14 mouse cellular contexts compared by ENCODE assay signal in the genomic region with DNA sequence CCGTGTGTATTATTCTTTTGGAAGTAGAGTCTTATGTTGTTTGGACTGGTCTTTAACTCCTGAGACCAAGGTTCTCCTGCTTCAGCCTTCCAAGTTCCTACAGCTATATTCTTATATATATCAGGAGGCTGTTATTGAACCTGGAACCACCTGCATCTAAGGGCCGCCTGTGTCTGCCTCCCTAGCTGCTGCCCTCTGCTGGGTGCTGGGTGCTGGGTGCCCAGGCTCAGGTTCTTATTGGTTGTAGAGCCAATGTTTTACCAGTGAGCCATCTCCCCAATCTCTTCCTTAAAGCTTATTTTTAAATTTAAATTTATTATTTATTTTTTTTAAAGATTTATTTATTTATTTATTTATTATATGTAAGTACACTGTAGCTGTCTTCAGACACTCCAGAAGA. TPM values are rescaled to one million over a fixed set of nuclear protein-coding genes. Genes with fewer than 3 reads are reported as not detected.
DNase-seq lines count a peak whose midpoint lies in the region; ATAC-seq and TF ChIP-seq lines count a peak whose summit lies in the region.
"Had no signal": no experiment of that assay in that cellular context is flagged by ENCODE, and none has a peak within 500 bp of the region (broad histone marks: within the 10 kb centered on the region; RNA-seq: fewer than 3 reads in every experiment).

No protein-coding gene starts in this region.

- H3K9ac ChIP-seq in liver, embryonic 11.5 days (ENCODE audit: low read depth, low read length): no peak overlapping the region
- H3K9ac ChIP-seq in midbrain, embryonic 16.5 days (ENCODE audit: low read depth, low read length): no peak overlapping the region

- no peak for DNase-seq in cerebellum, adult 2 months
- DNase-seq in cerebellum, adult 8-10 months: no peak
- peak; percentile 48 for DNase-seq in liver
- DNase-seq in liver, embryonic 11.5 days (ENCODE audit: low spot score): no peak
- DNase-seq in R1 (ENCODE audit: low read depth, low spot score): peak; percentile 50
- DNase-seq in splenic B cell, adult 2 months (ENCODE audit: low read depth, low spot score): peak; percentile 71
- DNase-seq in left cerebral cortex, postnatal 14 days (ENCODE audit: low spot score in 2 of 2): no peak
- DNase-seq: cerebellum, adult 11 months; heart, postnatal 4 days; layer of hippocampus, adult 9-11 months had no signal

- 86% methylated on average over 2 of the region's 2 CpGs for WGBS in cerebellum, adult 2 months
- 75% methylated on average over 2 of the region's 2 CpGs for WGBS in liver, embryonic 11.5 days
- 70% methylated on average over 2 of the region's 2 CpGs for WGBS in midbrain, embryonic 16.5 days

- H3K9me3 ChIP-seq in liver, embryonic 11.5 days (ENCODE audit: control insufficient read depth, low read length): no peaks in the 10 kb centered on the region
- H3K9me3 ChIP-seq in midbrain, embryonic 16.5 days (replicated peaks; ENCODE audit: control insufficient read depth, low read length, poor library complexity, severe bottlenecking): no peaks in the 10 kb centered on the region
- H3K9me3 ChIP-seq: embryonic facial prominence, embryonic 13.5 days; G1E; neural tube, embryonic 13.5 days had no signal

- 0 out of 2 replicates have a peak, but pooled peaks have one; percentile 17 for TF ChIP-seq CTCF in cerebellum, adult 2 months (IDR thresholded peaks at IDR 0.05; ENCODE audit: borderline replicate concordance, insufficient read depth, low read depth, low read length)

- no peaks in the 10 kb centered on the region for H3K27me3 ChIP-seq in cerebellum, adult 2 months (ENCODE audit: control insufficient read depth, insufficient read depth, low read length)
- H3K27me3 ChIP-seq in liver, embryonic 11.5 days (replicated peaks; ENCODE audit: control insufficient read depth, insufficient read depth, low read length): no peaks in the 10 kb centered on the region
- H3K27me3 ChIP-seq in splenic B cell, adult 2 months (ENCODE audit: control insufficient read depth, insufficient read depth, low read length, poor library complexity, severe bottlenecking): no peaks in the 10 kb centered on the region
- H3K27me3 ChIP-seq in midbrain, embryonic 16.5 days (ENCODE audit: control insufficient read depth, insufficient read depth, low read depth, low read length): no peaks in the 10 kb centered on the region
- H3K27me3 ChIP-seq: embryonic facial prominence, embryonic 13.5 days; neural tube, embryonic 13.5 days had no signal

- TF ChIP-seq POLR2A in cerebellum, adult 2 months (IDR thresholded peaks at IDR 0.05; ENCODE audit: borderline replicate concordance, insufficient read depth, low read length): no peak

- no peak overlapping the region for H3K4me3 ChIP-seq in cerebellum, adult 2 months (replicated peaks; ENCODE audit: insufficient read depth, low read depth, low read length)
- no peak overlapping the region for H3K4me3 ChIP-seq in liver, embryonic 11.5 days (ENCODE audit: low read depth, low read length)
- no peak overlapping the region for H3K4me3 ChIP-seq in midbrain, embryonic 16.5 days (ENCODE audit: low read depth, low read length)
- H3K4me3 ChIP-seq: embryonic facial prominence, embryonic 13.5 days; neural tube, embryonic 13.5 days had no signal

- H3K4me2 ChIP-seq in liver, embryonic 11.5 days: no peak overlapping the region
- H3K4me2 ChIP-seq in midbrain, embryonic 16.5 days (ENCODE audit: low read length): no peak overlapping the region

- intact Hi-C loops in left cerebral cortex, postnatal 14 days (cut with DNase I): loop anchor here (5.0 kb wide), 1 partner anchor 120 kb away; no protein-coding TSS in a partner anchor

- ATAC-seq in liver, embryonic 11.5 days (replicated peaks; ENCODE audit: low FRiP score): no peak
- no peak for ATAC-seq in midbrain, embryonic 16.5 days

- H3K36me3 ChIP-seq in liver, embryonic 11.5 days (ENCODE audit: control insufficient read depth, insufficient read depth, low read length): no peaks in the 10 kb centered on the region; the same call in 1 of the 2 replicates
- no peaks in the 10 kb centered on the region for H3K36me3 ChIP-seq in splenic B cell, adult 2 months (ENCODE audit: control insufficient read depth, insufficient read depth, low read length, poor library complexity, severe bottlenecking)
- no peaks in the 10 kb centered on the region for H3K36me3 ChIP-seq in midbrain, embryonic 16.5 days (ENCODE audit: control insufficient read depth, insufficient read depth, low read length)

- no peaks in the 10 kb centered on the region for H3K4me1 ChIP-seq in cerebellum, adult 2 months (ENCODE audit: control insufficient read depth, insufficient read depth, low read length)
- H3K4me1 ChIP-seq in liver, embryonic 11.5 days (replicated peaks; ENCODE audit: control insufficient read depth, insufficient read depth, low read length): peaks cover 14% of the 10 kb centered on the region
- peaks cover 18% of the 10 kb centered on the region for H3K4me1 ChIP-seq in midbrain, embryonic 16.5 days (ENCODE audit: control insufficient read depth, insufficient read depth, low read length)

- no peak overlapping the region for H3K27ac ChIP-seq in cerebellum, adult 2 months (ENCODE audit: insufficient read depth, low read length)
- no peak overlapping the region for H3K27ac ChIP-seq in liver, embryonic 11.5 days (ENCODE audit: low read depth, low read length)
- no peak overlapping the region for H3K27ac ChIP-seq in midbrain, embryonic 16.5 days (ENCODE audit: low read length)
- H3K27ac ChIP-seq: embryonic facial prominence, embryonic 13.5 days; neural tube, embryonic 13.5 days had no signal

RNA-seq across cellular contexts. Expression of gene Dazap2, which starts 2.7 kb away (rescaled TPM):
- polyA plus RNA-seq in cerebellum, adult 2 months (2012; rRNA removed): 214 and 220 TPM in 2 replicates
- 256 and 274 TPM in 2 replicates for polyA plus RNA-seq in liver, embryonic 11.5 days (2014; fragmentation: Nextera tagmentation; extraction: Ambion mirVana)
- 109 and 115 TPM in 2 replicates for polyA plus RNA-seq in midbrain, embryonic 16.5 days (2015; fragmentation: Nextera tagmentation; extraction: Ambion mirVana)
- total RNA-seq in left cerebral cortex, postnatal 14 days (2021): 10 to 100 TPM; 97.6 to 98.1 TPM

RNA-seq across cellular contexts. Expression of gene Pou6f1, which starts 12.6 kb away (rescaled TPM):
- 63.9 and 64.5 TPM in 2 replicates for polyA plus RNA-seq in cerebellum, adult 2 months (2012; rRNA removed)
- 0.92 and 1.2 TPM in 2 replicates for polyA plus RNA-seq in liver, embryonic 11.5 days (2014; fragmentation: Nextera tagmentation; extraction: Ambion mirVana)
- polyA plus RNA-seq in midbrain, embryonic 16.5 days (2015; fragmentation: Nextera tagmentation; extraction: Ambion mirVana): 33.1 and 36.4 TPM in 2 replicates
- 100 to 1,000 TPM; 123 to 125 TPM for total RNA-seq in left cerebral cortex, postnatal 14 days (2021)

RNA-seq across cellular contexts. Expression of gene Smagp, which starts 24.3 kb away (rescaled TPM):
- 3.3 and 3.7 TPM in 2 replicates for polyA plus RNA-seq in cerebellum, adult 2 months (2012; rRNA removed)
- 14.1 and 15.6 TPM in 2 replicates for polyA plus RNA-seq in liver, embryonic 11.5 days (2014; fragmentation: Nextera tagmentation; extraction: Ambion mirVana)
- polyA plus RNA-seq in midbrain, embryonic 16.5 days (2015; fragmentation: Nextera tagmentation; extraction: Ambion mirVana): 3.2 and 3.4 TPM in 2 replicates
- 1 to 10 TPM; 2.2 to 2.3 TPM for total RNA-seq in left cerebral cortex, postnatal 14 days (2021)

RNA-seq across cellular contexts. Expression of gene Bin2, which starts 56.9 kb away (rescaled TPM):
- polyA plus RNA-seq in cerebellum, adult 2 months (2012; rRNA removed): 3.0 and 4.1 TPM in 2 replicates
- polyA plus RNA-seq in liver, embryonic 11.5 days (2014; fragmentation: Nextera tagmentation; extraction: Ambion mirVana): 56.6 and 62.1 TPM in 2 replicates
- polyA plus RNA-seq in midbrain, embryonic 16.5 days (2015; fragmentation: Nextera tagmentation; extraction: Ambion mirVana): 1.2 and 1.4 TPM in 2 replicates
- 1 to 10 TPM; 5.6 to 6.2 TPM for total RNA-seq in left cerebral cortex, postnatal 14 days (2021)

Comparison
In these comparisons a context has a peak if more than half of its experiments do, and no peak if none do; other contexts are left out.
1. DNase-seq: peak in liver (single experiment), R1 (single experiment) and splenic B cell, adult 2 months (single experiment); none in cerebellum, adult 2 months (0 of 2), cerebellum, adult 8-10 months (single experiment), liver, embryonic 11.5 days (single experiment) and left cerebral cortex, postnatal 14 days (0 of 2).
2. RNA of gene Pou6f1, which starts 12.6 kb away (polyA plus RNA-seq): 63.9 to 64.5 TPM in cerebellum, adult 2 months and 33.1 to 36.4 TPM in midbrain, embryonic 16.5 days; 0.92 to 1.2 TPM in liver, embryonic 11.5 days; every median in the first group is over 10 times any median in the second.